Mouse (Mus musculus) heart, embryonic 16.5 days (tissue): ENCODE data around the gene Maats1. TPM values are rescaled to one million over a fixed set of nuclear protein-coding genes. Genes with fewer than 3 reads are reported as not detected.
A peak's percentile ranks its signal among the peaks of the same experiment; 100 is the strongest.
"Not testable (repeated sequence)": the region's sequence is repeated elsewhere in the genome, so short reads cannot be mapped to it uniquely, and the experiment has no call there.

Experiments used
- ATAC-seq: fragments of 200-750 bp; cut with Nextera tagmentation; replicated peaks from 2 replicates; pipeline ENCODE4 v1.8.0; 2017; ENCODE audit warnings: moderate number of reproducible peaks; ENCODE audit not compliant: insufficient read depth, low FRiP score; ENCODE audit errors: extremely low read depth
- H3K27ac ChIP-seq: fragments of 300-500 bp; sonication (generic); 2 replicates; pipeline ENCODE4 v1.5.1; 2014; ENCODE audit warnings: mild to moderate bottlenecking, low read length, control low read depth, moderate library complexity
- H3K27me3 ChIP-seq: fragments of 300-500 bp; sonication (generic); 2 replicates; pipeline ENCODE4 v1.6.1; 2014; ENCODE audit warnings: low read length, mixed read lengths; ENCODE audit not compliant: control insufficient read depth, insufficient read depth
- H3K36me3 ChIP-seq: fragments of 300-500 bp; sonication (generic); 2 replicates; pipeline ENCODE4 v1.6.1; 2014; ENCODE audit not compliant: control insufficient read depth, insufficient read depth
- H3K4me1 ChIP-seq: fragments of 300-500 bp; sonication (generic); 2 replicates; pipeline ENCODE4 v1.6.1; 2014; ENCODE audit warnings: low read length, mixed read lengths; ENCODE audit not compliant: control insufficient read depth, insufficient read depth
- H3K4me2 ChIP-seq: fragments of 300-500 bp; sonication (generic); 2 replicates; pipeline ENCODE4 v1.6.1; 2014; ENCODE audit warnings: low read depth, mild to moderate bottlenecking, control low read depth, low read length
- H3K4me3 ChIP-seq: fragments of 300-500 bp; sonication (generic); 2 replicates; pipeline ENCODE4 v1.5.1; 2014; ENCODE audit warnings: mild to moderate bottlenecking, control low read depth, low read length
- H3K9ac ChIP-seq: fragments of 300-500 bp; sonication (generic); 2 replicates; pipeline ENCODE4 v1.6.1; 2014; ENCODE audit warnings: low read length, control low read depth
- H3K9me3 ChIP-seq: fragments of 300-500 bp; sonication (generic); replicated peaks from 2 replicates; pipeline ENCODE4 v1.6.1; 2016; ENCODE audit warnings: low read length; ENCODE audit not compliant: control insufficient read depth
- WGBS: fragments of 180-500 bp; shearing (Covaris S2); extraction: QIAGEN DNeasy Blood & Tissue Kit; methylation state at CpG from one replicate; pipeline ENCODE4 v1.1.7; 2014; 5-methylcytosine and 5-hydroxymethylcytosine counted together
- polyA plus RNA-seq: library from polyadenylated mRNA; unstranded; fragments of >200 nt; fragmentation: Nextera tagmentation; extraction: Ambion mirVana; gene quantifications from 2 replicates; pipeline ENCODE4 v1.2.1, GENCODE M21; 2015

Maats1 gene
- polyA plus RNA-seq, 1 experiment from 2014 or later, result 0.12 TPM

- no peaks in the 10 kb centered on the region for H3K27me3 ChIP-seq
- peaks cover 41% of the 10 kb centered on the region for H3K4me1 ChIP-seq
- peaks cover 8% of the 10 kb centered on the region; the same call in 1 of the 2 replicates for H3K36me3 ChIP-seq
- peak within 1 kb of the TSS; percentile 98 for H3K9ac ChIP-seq
- ATAC-seq, result peak; percentile 87
- H3K4me2 ChIP-seq, result peak within 1 kb of the TSS; percentile 81
- peak within 1 kb of the TSS; percentile 98 for H3K27ac ChIP-seq
- peak within 1 kb of the TSS; percentile 94 for H3K4me3 ChIP-seq
- WGBS, result 3% methylated on average over 35 of the region's 35 CpGs
- H3K9me3 ChIP-seq, result no peaks in the 10 kb centered on the region
Measured at GRCm38 (mm10) chr16:38346529-38347325, 4.8 kb upstream of the Maats1 start, which contains the start of the genes Cox17 and Gm21987. Gene Cox17, plus strand, starts transcription at chr16:38346991. Gene Gm21987, plus strand, starts transcription at chr16:38347040.

- peaks cover 31% of the 10 kb centered on the region for H3K4me1 ChIP-seq
- H3K9ac ChIP-seq, result 0 out of 2 replicates have a peak overlapping the region, but pooled peaks have one; percentile 2
- peaks cover 3% of the 10 kb centered on the region for H3K9me3 ChIP-seq
- no peaks in the 10 kb centered on the region for H3K27me3 ChIP-seq
- H3K27ac ChIP-seq, result no peak overlapping the region
- 0 out of 2 replicates have a peak, but pooled peaks have one; percentile 25 for ATAC-seq
- 66% methylated on average over 3 of the region's 3 CpGs for WGBS
- peaks cover 6% of the 10 kb centered on the region; the same call in 1 of the 2 replicates for H3K36me3 ChIP-seq
- peak overlapping the region; percentile 12; the same call in 1 of the 2 replicates for H3K4me2 ChIP-seq
- no peak overlapping the region for H3K4me3 ChIP-seq
Measured at GRCm38 (mm10) chr16:38344941-38345725, 3.2 kb upstream of the Maats1 start.

GRCm38 (mm10) chr16:38338077-38338476, 3.9 kb downstream of the Maats1 start:
- 85% methylated on average over 4 of the region's 4 CpGs for WGBS

GRCm38 (mm10) chr16:38334431-38334830, 7.5 kb downstream of the Maats1 start:
- H3K27ac ChIP-seq, result no peak overlapping the region
- no peak overlapping the region for H3K4me2 ChIP-seq
- no peak overlapping the region for H3K9ac ChIP-seq
- H3K4me1 ChIP-seq, result no peaks in the 10 kb centered on the region
- H3K4me3 ChIP-seq, result no peak overlapping the region
- no peaks in the 10 kb centered on the region for H3K27me3 ChIP-seq
- H3K36me3 ChIP-seq, result no peaks in the 10 kb centered on the region
- H3K9me3 ChIP-seq, result no peaks in the 10 kb centered on the region
- ATAC-seq, result no peak
- WGBS, result 48% methylated on average over 6 of the region's 6 CpGs

More at GRCm38 (mm10) chr16:38338077-38338476, 3.9 kb downstream of the Maats1 start:
- not testable (repeated sequence) for H3K4me1 ChIP-seq, H3K9ac ChIP-seq, H3K36me3 ChIP-seq, H3K4me3 ChIP-seq, H3K4me2 ChIP-seq, H3K27ac ChIP-seq, H3K27me3 ChIP-seq, ATAC-seq, H3K9me3 ChIP-seq

GRCm38 (mm10) chr16:38329340-38329739, 12.6 kb downstream of the Maats1 start:
- no peak overlapping the region for H3K27ac ChIP-seq
- WGBS, result 88% methylated on average over 3 of the region's 3 CpGs
- no peaks in the 10 kb centered on the region for H3K4me1 ChIP-seq
- no peak overlapping the region for H3K9ac ChIP-seq
- no peak overlapping the region for H3K4me2 ChIP-seq
- H3K36me3 ChIP-seq, result no peaks in the 10 kb centered on the region
- H3K4me3 ChIP-seq, result no peak overlapping the region
- ATAC-seq, result no peak
- no peaks in the 10 kb centered on the region for H3K27me3 ChIP-seq
- H3K9me3 ChIP-seq, result no peaks in the 10 kb centered on the region

- WGBS, result 83% methylated on average over 11 of the region's 11 CpGs
- Histone ChIP-seq H3K36me3 (no peaks in the 10 kb centered on the region), H3K9me3 (no peaks in the 10 kb centered on the region), H3K27me3 (no peaks in the 10 kb centered on the region), H3K4me3 (no peak overlapping the region), H3K9ac (no peak overlapping the region), H3K4me1 (no peaks in the 10 kb centered on the region), H3K27ac (no peak overlapping the region), H3K4me2 (no peak overlapping the region)
- no peak for ATAC-seq
Measured at GRCm38 (mm10) chr16:38326778-38327397, 15.1 kb downstream of the Maats1 start.

GRCm38 (mm10) chr16:38324311-38324710, 17.6 kb downstream of the Maats1 start:
- Histone ChIP-seq H3K9me3 (no peaks in the 10 kb centered on the region), H3K4me3 (no peak overlapping the region), H3K4me1 (no peaks in the 10 kb centered on the region), H3K27ac (no peak overlapping the region), H3K9ac (no peak overlapping the region), H3K27me3 (no peaks in the 10 kb centered on the region), H3K36me3 (no peaks in the 10 kb centered on the region), H3K4me2 (no peak overlapping the region)
- WGBS, result 88% methylated on average over 15 of the region's 15 CpGs
- no peak for ATAC-seq

- 28% methylated on average over 17 of the region's 17 CpGs for WGBS
- Histone ChIP-seq H3K36me3 (no peaks in the 10 kb centered on the region), H3K9ac (no peak overlapping the region), H3K4me1 (no peaks in the 10 kb centered on the region), H3K27ac (no peak overlapping the region), H3K9me3 (no peaks in the 10 kb centered on the region), H3K4me2 (peak overlapping the region; percentile 40), H3K4me3 (peak overlapping the region; percentile 11), H3K27me3 (no peaks in the 10 kb centered on the region)
- no peak for ATAC-seq
Measured at GRCm38 (mm10) chr16:38321452-38321935, 20.4 kb downstream of the Maats1 start.
